Mouse (Mus musculus): ENCODE results near the gene Mast1. TPM values are rescaled to one million over a fixed set of nuclear protein-coding genes. Genes with fewer than 3 reads are reported as not detected.
A peak's percentile ranks its signal among the peaks of the same experiment; 100 is the strongest.

Mast1 gene
- polyA plus RNA-seq, 1 experiment from 2014 or later: 79.8 TPM

- H3K9ac ChIP-seq (replicated peaks; ENCODE audit: low read depth, low read length): no peak overlapping the region
- no peak overlapping the region for H3K4me3 ChIP-seq (ENCODE audit: low read depth, low read length)
- 93% methylated on average over 3 of the region's 3 CpGs for WGBS
- no peak overlapping the region for H3K4me2 ChIP-seq (ENCODE audit: low read depth, low read length)
- no peaks in the 10 kb centered on the region for H3K9me3 ChIP-seq (ENCODE audit: control insufficient read depth, low read length)
- H3K36me3 ChIP-seq (ENCODE audit: control insufficient read depth, insufficient read depth, low read length): peaks cover 3% of the 10 kb centered on the region; the same call in 1 of the 2 replicates
- no peaks in the 10 kb centered on the region; the same call in 1 of the 2 replicates for H3K4me1 ChIP-seq (ENCODE audit: control insufficient read depth, insufficient read depth, low read length)
- H3K27me3 ChIP-seq (ENCODE audit: control insufficient read depth, insufficient read depth, low read length): peaks cover 4% of the 10 kb centered on the region; the same call in 1 of the 2 replicates
- no peak for ATAC-seq (ENCODE audit: low read depth)
- no peak overlapping the region for H3K27ac ChIP-seq (ENCODE audit: low read depth, low read length)
Observed at GRCm38 (mm10) chr8:84874339-84874738, 62.8 kb downstream of the Mast1 start.

DNA sequence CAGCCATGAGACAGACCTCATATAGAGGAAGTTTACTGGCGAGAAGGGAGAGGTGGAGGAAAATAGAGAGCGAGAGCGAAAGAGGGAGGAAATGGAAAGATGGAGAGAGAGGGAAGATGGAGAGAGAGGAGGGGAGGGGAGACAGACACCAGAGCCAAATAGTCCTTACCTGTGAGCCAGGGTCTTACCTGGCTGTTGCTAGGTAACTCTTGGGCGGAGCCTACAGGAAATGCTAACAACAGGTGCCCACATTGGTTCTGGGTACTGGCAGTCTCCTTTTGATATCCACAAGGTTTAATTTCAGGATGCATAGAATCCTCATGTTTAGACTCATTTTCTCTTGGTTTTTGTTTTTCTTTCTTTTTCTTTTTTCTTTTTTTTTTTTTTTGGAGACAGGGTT is 64.1 kb downstream of the Mast1 start:
- peaks cover 16% of the 10 kb centered on the region; the same call in 1 of the 2 replicates for H3K36me3 ChIP-seq (ENCODE audit: control insufficient read depth, insufficient read depth, low read length)
- ATAC-seq (ENCODE audit: low read depth): no peak
- H3K4me3 ChIP-seq (ENCODE audit: low read depth, low read length): no peak overlapping the region; the same call in 1 of the 2 replicates
- WGBS: 73% methylated on average over 4 of the region's 4 CpGs
- no peaks in the 10 kb centered on the region for H3K9me3 ChIP-seq (ENCODE audit: control insufficient read depth, low read length)
- H3K27ac ChIP-seq (ENCODE audit: low read depth, low read length): no peak overlapping the region
- peaks cover 4% of the 10 kb centered on the region; the same call in 1 of the 2 replicates for H3K27me3 ChIP-seq (ENCODE audit: control insufficient read depth, insufficient read depth, low read length)
- H3K4me2 ChIP-seq (ENCODE audit: low read depth, low read length): peak overlapping the region; percentile 71
- no peaks in the 10 kb centered on the region; the same call in 1 of the 2 replicates for H3K4me1 ChIP-seq (ENCODE audit: control insufficient read depth, insufficient read depth, low read length)
- no peak overlapping the region for H3K9ac ChIP-seq (replicated peaks; ENCODE audit: low read depth, low read length)

- peak overlapping the region; percentile 32 for H3K9ac ChIP-seq (replicated peaks; ENCODE audit: low read depth, low read length)
- 4% methylated on average over 49 of the region's 54 CpGs for WGBS
- peak; percentile 52 for ATAC-seq (ENCODE audit: low read depth)
- H3K36me3 ChIP-seq (ENCODE audit: control insufficient read depth, insufficient read depth, low read length): peaks cover 22% of the 10 kb centered on the region
- peaks cover 4% of the 10 kb centered on the region; the same call in 1 of the 2 replicates for H3K27me3 ChIP-seq (ENCODE audit: control insufficient read depth, insufficient read depth, low read length)
- no peak overlapping the region for H3K27ac ChIP-seq (ENCODE audit: low read depth, low read length)
- no peaks in the 10 kb centered on the region for H3K9me3 ChIP-seq (ENCODE audit: control insufficient read depth, low read length)
- no peaks in the 10 kb centered on the region; the same call in 1 of the 2 replicates for H3K4me1 ChIP-seq (ENCODE audit: control insufficient read depth, insufficient read depth, low read length)
- H3K4me3 ChIP-seq (ENCODE audit: low read depth, low read length): peak overlapping the region; percentile 32
- H3K4me2 ChIP-seq (ENCODE audit: low read depth, low read length): peak overlapping the region; percentile 71
Observed at GRCm38 (mm10) chr8:84872309-84872965, 64.7 kb downstream of the Mast1 start.

- WGBS: 21% methylated on average over 34 of the region's 46 CpGs
- Histone ChIP-seq H3K9ac (replicated peaks; ENCODE audit: low read depth, low read length) (peak within 1 kb of the TSS; percentile 32), H3K27me3 (ENCODE audit: control insufficient read depth, insufficient read depth, low read length) (peaks cover 4% of the 10 kb centered on the region; the same call in 1 of the 2 replicates), H3K9me3 (ENCODE audit: control insufficient read depth, low read length) (no peaks in the 10 kb centered on the region), H3K4me2 (ENCODE audit: low read depth, low read length) (peak within 1 kb of the TSS; percentile 71), H3K36me3 (ENCODE audit: control insufficient read depth, insufficient read depth, low read length) (peaks cover 28% of the 10 kb centered on the region), H3K4me1 (ENCODE audit: control insufficient read depth, insufficient read depth, low read length) (no peaks in the 10 kb centered on the region; the same call in 1 of the 2 replicates), H3K4me3 (ENCODE audit: low read depth, low read length) (peak within 1 kb of the TSS; percentile 32), H3K27ac (ENCODE audit: low read depth, low read length) (no peak within 1 kb of the TSS)
- ATAC-seq (ENCODE audit: low read depth): peak; percentile 69
Observed at GRCm38 (mm10) chr8:84871376-84872308, 65.5 kb downstream of the Mast1 start, which contains the start of gene Syce2. Gene Syce2, plus strand, starts transcription at chr8:84872111.

Small RNAs within 50 kb of the gene (microRNA-seq; reads per million reads assigned to microRNA genes)
- gene Gm24197: not detected
- 1.7 reads per million for gene Mir7069

Other genes starting within 250 kb of the Mast1 start
- gene Nacc1, start 249.5 kb downstream of the Mast1 start, polyA plus RNA-seq (2014; fragmentation: Nextera tagmentation; extraction: Ambion mirVana): 15.3 and 16.6 TPM in 2 replicates
- gene Lyl1, start 235.9 kb downstream of the Mast1 start, polyA plus RNA-seq (2014; fragmentation: Nextera tagmentation; extraction: Ambion mirVana): 1.3 and 3.6 TPM in 2 replicates
- 0.76 and 1.8 TPM in 2 replicates for gene G430095P16Rik, start 214.4 kb downstream of the Mast1 start, polyA plus RNA-seq (2014; fragmentation: Nextera tagmentation; extraction: Ambion mirVana)
- gene Nfix, start 137.0 kb downstream of the Mast1 start, polyA plus RNA-seq (2014; fragmentation: Nextera tagmentation; extraction: Ambion mirVana): 68.2 and 91.5 TPM in 2 replicates
- 12.3 and 16.9 TPM in 2 replicates for gene Dand5, start 114.5 kb downstream of the Mast1 start, polyA plus RNA-seq (2014; fragmentation: Nextera tagmentation; extraction: Ambion mirVana)
- gene Gadd45gip1, start 105.8 kb downstream of the Mast1 start, polyA plus RNA-seq (2014; fragmentation: Nextera tagmentation; extraction: Ambion mirVana): 33.1 and 39.8 TPM in 2 replicates
- gene Rad23a, start 96.7 kb downstream of the Mast1 start, polyA plus RNA-seq (2014; fragmentation: Nextera tagmentation; extraction: Ambion mirVana): 69.4 and 78.1 TPM in 2 replicates
- gene Calr, start 90.4 kb downstream of the Mast1 start, polyA plus RNA-seq (2014; fragmentation: Nextera tagmentation; extraction: Ambion mirVana): 615 and 623 TPM in 2 replicates
- 90.9 and 98.2 TPM in 2 replicates for gene Farsa, start 80.4 kb downstream of the Mast1 start, polyA plus RNA-seq (2014; fragmentation: Nextera tagmentation; extraction: Ambion mirVana)
- 14.2 and 24.5 TPM in 2 replicates for gene Syce2, start 65.2 kb downstream of the Mast1 start, polyA plus RNA-seq (2014; fragmentation: Nextera tagmentation; extraction: Ambion mirVana)
- 33.5 and 34.2 TPM in 2 replicates for gene Gcdh, start 43.4 kb downstream of the Mast1 start, polyA plus RNA-seq (2014; fragmentation: Nextera tagmentation; extraction: Ambion mirVana)
- gene Klf1, start 35.4 kb downstream of the Mast1 start, polyA plus RNA-seq (2014; fragmentation: Nextera tagmentation; extraction: Ambion mirVana): 0.44 and 0.80 TPM in 2 replicates
- gene Dnase2a, start 28.8 kb downstream of the Mast1 start, polyA plus RNA-seq (2014; fragmentation: Nextera tagmentation; extraction: Ambion mirVana): 5.0 and 5.3 TPM in 2 replicates
- gene Rtbdn, start 9.6 kb upstream of the Mast1 start, polyA plus RNA-seq (2014; fragmentation: Nextera tagmentation; extraction: Ambion mirVana): 1.3 and 3.5 TPM in 2 replicates
- gene Gm49661, start 32.1 kb upstream of the Mast1 start, polyA plus RNA-seq (2014; fragmentation: Nextera tagmentation; extraction: Ambion mirVana): not detected in 2 replicates
- 1,214 and 1,252 TPM in 2 replicates for gene Prdx2, start 32.2 kb upstream of the Mast1 start, polyA plus RNA-seq (2014; fragmentation: Nextera tagmentation; extraction: Ambion mirVana)
- gene Rnaseh2a, start 32.4 kb upstream of the Mast1 start, polyA plus RNA-seq (2014; fragmentation: Nextera tagmentation; extraction: Ambion mirVana): 45.7 and 48.0 TPM in 2 replicates
- 5.4 and 8.4 TPM in 2 replicates for gene Junb, start 41.4 kb upstream of the Mast1 start, polyA plus RNA-seq (2014; fragmentation: Nextera tagmentation; extraction: Ambion mirVana)
- gene Hook2, start 53.2 kb upstream of the Mast1 start, polyA plus RNA-seq (2014; fragmentation: Nextera tagmentation; extraction: Ambion mirVana): 25.5 and 31.2 TPM in 2 replicates
- gene Best2, start 77.2 kb upstream of the Mast1 start, polyA plus RNA-seq (2014; fragmentation: Nextera tagmentation; extraction: Ambion mirVana): 0.12 TPM in 1 of 2 replicates, not detected in the other
- gene Asna1, start 87.9 kb upstream of the Mast1 start, polyA plus RNA-seq (2014; fragmentation: Nextera tagmentation; extraction: Ambion mirVana): 119 and 128 TPM in 2 replicates
- 153 and 161 TPM in 2 replicates for gene Trir, start 89.5 kb upstream of the Mast1 start, polyA plus RNA-seq (2014; fragmentation: Nextera tagmentation; extraction: Ambion mirVana)
- gene Tnpo2, start 99.6 kb upstream of the Mast1 start, polyA plus RNA-seq (2014; fragmentation: Nextera tagmentation; extraction: Ambion mirVana): 30.8 and 45.8 TPM in 2 replicates
- 57.0 and 66.3 TPM in 2 replicates for gene Fbxw9, start 122.7 kb upstream of the Mast1 start, polyA plus RNA-seq (2014; fragmentation: Nextera tagmentation; extraction: Ambion mirVana)
- 1.4 TPM in 1 of 2 replicates, not detected in the other for gene Gm5741, start 130.6 kb upstream of the Mast1 start, polyA plus RNA-seq (2014; fragmentation: Nextera tagmentation; extraction: Ambion mirVana)
- gene Dhps, start 134.4 kb upstream of the Mast1 start, polyA plus RNA-seq (2014; fragmentation: Nextera tagmentation; extraction: Ambion mirVana): 115 and 123 TPM in 2 replicates
- 120 and 134 TPM in 2 replicates for gene Wdr83os, start 143.4 kb upstream of the Mast1 start, polyA plus RNA-seq (2014; fragmentation: Nextera tagmentation; extraction: Ambion mirVana)
- gene Wdr83, start 143.9 kb upstream of the Mast1 start, polyA plus RNA-seq (2014; fragmentation: Nextera tagmentation; extraction: Ambion mirVana): 47.2 and 47.9 TPM in 2 replicates
- gene Man2b1, start 145.9 kb upstream of the Mast1 start, polyA plus RNA-seq (2014; fragmentation: Nextera tagmentation; extraction: Ambion mirVana): 15.4 and 20.9 TPM in 2 replicates
- 2.9 and 3.5 TPM in 2 replicates for gene Zfp791, start 185.7 kb upstream of the Mast1 start, polyA plus RNA-seq (2014; fragmentation: Nextera tagmentation; extraction: Ambion mirVana)
- gene Cks1brt, start 214.6 kb upstream of the Mast1 start, polyA plus RNA-seq (2014; fragmentation: Nextera tagmentation; extraction: Ambion mirVana): not detected in 2 replicates